ENCODE assay signal across 8 mouse cellular contexts in genomic region chr1:58652480-58653403, GRCm38 (mm10). TPM values are rescaled to one million over a fixed set of nuclear protein-coding genes. Genes with fewer than 3 reads are reported as not detected.
A peak's percentile ranks its signal among the peaks of the same experiment; 100 is the strongest.
DNase-seq lines count a peak whose midpoint lies in the region; ATAC-seq and TF ChIP-seq lines count a peak whose summit lies in the region.

No protein-coding gene starts in this region.

- H3K4me3 ChIP-seq in hindbrain, embryonic 14.5 days (replicated peaks; ENCODE audit: low read length) = peak overlapping the region; percentile 54
- peak overlapping the region; percentile 77 for H3K4me3 ChIP-seq in left cerebral cortex, adult 2 months

- H3K4me1 ChIP-seq in hindbrain, embryonic 14.5 days (replicated peaks; ENCODE audit: control insufficient read depth, insufficient read depth, low read length) = no peaks in the 10 kb centered on the region

- H3K9me3 ChIP-seq in hindbrain, embryonic 14.5 days (ENCODE audit: control insufficient read depth, low read length) = no peaks in the 10 kb centered on the region

- under 1% methylated on average over 37 of the region's 37 CpGs for WGBS in hindbrain, embryonic 14.5 days

- H3K27ac ChIP-seq in hindbrain, embryonic 14.5 days = no peak overlapping the region
- H3K27ac ChIP-seq in left cerebral cortex, adult 2 months = peak overlapping the region; percentile 82

- H3K4me2 ChIP-seq in hindbrain, embryonic 14.5 days (replicated peaks) = peak overlapping the region; percentile 84

- DNase-seq in R1 (ENCODE audit: low read depth, low spot score) = peak; percentile 41
- DNase-seq in cerebellum, postnatal 25 days = peak; percentile 74 to 78
- peak; percentile 33 to 47 for DNase-seq in frontal cortex, postnatal 36 days (ENCODE audit: low spot score in 2 of 2)
- DNase-seq in hindbrain, embryonic 14.5 days (ENCODE audit: low spot score) = peak; percentile 50
- DNase-seq in left cerebral cortex, adult 2 months (ENCODE audit: extremely low spot score in 1 of 2, low spot score in 2 of 2) = peak; percentile 43 to 47
- peak; percentile 36 to 55 for DNase-seq in right cerebral cortex, adult 2 months (ENCODE audit: low spot score in 2 of 2)
- peak; percentile 64 for DNase-seq in urinary bladder, postnatal 25 days (ENCODE audit: low spot score)

- H3K27me3 ChIP-seq in hindbrain, embryonic 14.5 days (ENCODE audit: control insufficient read depth, insufficient read depth, low read length) = no peaks in the 10 kb centered on the region

- H3K9ac ChIP-seq in hindbrain, embryonic 14.5 days = peak overlapping the region; percentile 83

- peak; percentile 85 for ATAC-seq in hindbrain, embryonic 14.5 days (ENCODE audit: low FRiP score)
- ATAC-seq in megakaryocyte, adult 5-6 weeks (ENCODE audit: poor library complexity, severe bottlenecking) = peak; percentile 91

- intact Hi-C loops in left cerebral cortex, adult 2 months (cut with DNase I) = loop anchor here (2.0 kb wide), 2 partner anchors 60 to 66 kb away; partner anchors contain the start of genes Fam126b and Ndufb3

- no peak for TF ChIP-seq CTCF in left cerebral cortex, adult 2 months (IDR thresholded peaks at IDR 0.05)

- H3K36me3 ChIP-seq in hindbrain, embryonic 14.5 days (replicated peaks; ENCODE audit: control insufficient read depth, insufficient read depth) = no peaks in the 10 kb centered on the region

RNA-seq across cellular contexts. Expression of gene Als2cr12, which starts 43.0 kb away (rescaled TPM):
- polyA plus RNA-seq in hindbrain, embryonic 14.5 days (2014; fragmentation: Nextera tagmentation; extraction: Ambion mirVana) = not detected in 2 replicates
- not detected for total RNA-seq in left cerebral cortex, adult 2 months (2021)
- 0.14 TPM in 1 of 2 replicates, not detected in the other for total RNA-seq in megakaryocyte, adult 5-6 weeks (2015)
- not detected in 2 replicates for total RNA-seq in megakaryocyte, adult 5-6 weeks (2017)

RNA-seq across cellular contexts. Expression of gene Cflar, which starts 58.6 kb away (rescaled TPM):
- 16.6 and 18.7 TPM in 2 replicates for polyA plus RNA-seq in hindbrain, embryonic 14.5 days (2014; fragmentation: Nextera tagmentation; extraction: Ambion mirVana)
- 10 to 100 TPM; 25.1 to 30.1 TPM for total RNA-seq in left cerebral cortex, adult 2 months (2021)
- total RNA-seq in megakaryocyte, adult 5-6 weeks (2015) = 68.7 and 72.3 TPM in 2 replicates
- 117 and 130 TPM in 2 replicates for total RNA-seq in megakaryocyte, adult 5-6 weeks (2017)
